Mouse (Mus musculus) lung, adult 2 months (tissue): Measurements from ENCODE around the gene Serpina3c.

Experiments
- CTCF ChIP-seq: fragments of 200-500 bp; IDR thresholded peaks from 2 replicates; pipeline ENCODE4 v1.5.1; 2011; ENCODE audit warnings: mild to moderate bottlenecking, low read length, control low read depth; ENCODE audit not compliant: insufficient read depth
- POLR2A ChIP-seq: fragments of 200-500 bp; IDR thresholded peaks from 2 replicates; pipeline ENCODE4 v1.6.1; 2011; ENCODE audit warnings: low read depth, mild to moderate bottlenecking, control low read depth, low read length, borderline replicate concordance; ENCODE audit errors: extremely low read depth

- TF ChIP-seq POLR2A = no peak
- TF ChIP-seq CTCF = no peak
Observed at GRCm38 (mm10) chr12:104190852-104191251, 37.2 kb upstream of the Serpina3c start.
